Mouse (Mus musculus): ENCODE results near the gene Cdk19. TPM values are rescaled to one million over a fixed set of nuclear protein-coding genes. Genes with fewer than 3 reads are reported as not detected.

The Cdk19 gene
- polyA plus RNA-seq, 1 experiment from 2014 or later = 4.7 TPM

GRCm38 (mm10) chr10:40442076-40442475 lies 102.7 kb downstream of the Cdk19 start:
- Histone ChIP-seq H3K27me3 (ENCODE audit: poor library complexity, severe bottlenecking) (no peaks in the 10 kb centered on the region), H3K36me3 (replicated peaks) (peaks cover 8% of the 10 kb centered on the region), H3K9me3 (peaks cover 3% of the 10 kb centered on the region; the same call in 1 of the 2 replicates), H3K4me1 (peaks cover 42% of the 10 kb centered on the region), H3K27ac (no peak overlapping the region), H3K4me3 (no peak overlapping the region)
- DNase-seq (ENCODE audit: extremely low spot score, low spot score) = no peak
- WGBS = 58% methylated on average over 1 of the region's 1 CpGs

- 25% methylated on average over 7 of the region's 7 CpGs for WGBS
- H3K27ac ChIP-seq = no peak overlapping the region; the same call in 1 of the 2 replicates
- peaks cover 6% of the 10 kb centered on the region for H3K36me3 ChIP-seq (replicated peaks)
- H3K27me3 ChIP-seq (ENCODE audit: poor library complexity, severe bottlenecking) = no peaks in the 10 kb centered on the region
- H3K4me3 ChIP-seq = no peak overlapping the region
- peaks cover 54% of the 10 kb centered on the region for H3K4me1 ChIP-seq
- no peak for DNase-seq (ENCODE audit: extremely low spot score, low spot score)
- peaks cover 3% of the 10 kb centered on the region; the same call in 1 of the 2 replicates for H3K9me3 ChIP-seq
Measured at GRCm38 (mm10) chr10:40443371-40443770, 104.0 kb downstream of the Cdk19 start.

- no peak for DNase-seq (ENCODE audit: extremely low spot score, low spot score)
- Histone ChIP-seq H3K4me3 (no peak overlapping the region), H3K9me3 (peaks cover 3% of the 10 kb centered on the region; the same call in 1 of the 2 replicates), H3K36me3 (replicated peaks) (peaks cover 3% of the 10 kb centered on the region; the same call in 1 of the 2 replicates), H3K27me3 (ENCODE audit: poor library complexity, severe bottlenecking) (no peaks in the 10 kb centered on the region), H3K4me1 (peaks cover 54% of the 10 kb centered on the region), H3K27ac (no peak overlapping the region)
- 31% methylated on average over 6 of the region's 6 CpGs for WGBS
Measured at GRCm38 (mm10) chr10:40443806-40444357, 104.5 kb downstream of the Cdk19 start.

DNA sequence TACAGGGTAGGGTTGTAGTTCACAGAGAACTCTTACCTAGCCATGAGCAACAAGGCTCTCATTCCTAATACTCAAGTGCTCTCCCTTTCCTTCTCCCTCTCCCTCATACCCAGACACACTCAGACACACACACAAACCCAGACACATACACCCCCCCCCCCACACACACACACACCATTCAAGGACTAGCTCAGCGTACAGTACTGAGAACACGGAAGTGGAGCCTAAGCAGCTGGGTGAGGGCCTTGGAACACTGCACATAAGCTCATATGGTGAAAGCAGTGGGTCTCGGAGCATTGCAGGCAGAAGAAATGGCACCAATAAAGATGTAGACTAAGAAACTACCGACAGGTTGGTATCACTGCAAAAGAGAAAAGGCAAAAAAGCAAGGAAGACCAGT lies 105.2 kb downstream of the Cdk19 start:
- H3K27me3 ChIP-seq (ENCODE audit: poor library complexity, severe bottlenecking) = no peaks in the 10 kb centered on the region
- H3K36me3 ChIP-seq (replicated peaks) = peaks cover 3% of the 10 kb centered on the region; the same call in 1 of the 2 replicates
- DNase-seq (ENCODE audit: extremely low spot score, low spot score) = no peak
- H3K4me3 ChIP-seq = no peak overlapping the region
- peaks cover 3% of the 10 kb centered on the region; the same call in 1 of the 2 replicates for H3K9me3 ChIP-seq
- WGBS = 88% methylated on average over 4 of the region's 4 CpGs
- peaks cover 54% of the 10 kb centered on the region for H3K4me1 ChIP-seq
- no peak overlapping the region for H3K27ac ChIP-seq

GRCm38 (mm10) chr10:40446088-40446604 lies 106.8 kb downstream of the Cdk19 start:
- Histone ChIP-seq H3K9me3 (peaks cover 3% of the 10 kb centered on the region; the same call in 1 of the 2 replicates), H3K36me3 (replicated peaks) (peaks cover 3% of the 10 kb centered on the region; the same call in 1 of the 2 replicates), H3K4me3 (no peak overlapping the region), H3K27me3 (ENCODE audit: poor library complexity, severe bottlenecking) (no peaks in the 10 kb centered on the region), H3K27ac (no peak overlapping the region), H3K4me1 (peaks cover 54% of the 10 kb centered on the region)
- WGBS = 68% methylated on average over 3 of the region's 3 CpGs
- no peak for DNase-seq (ENCODE audit: extremely low spot score, low spot score)

GRCm38 (mm10) chr10:40446630-40447029 lies 107.3 kb downstream of the Cdk19 start:
- Histone ChIP-seq H3K36me3 (replicated peaks) (peaks cover 3% of the 10 kb centered on the region; the same call in 1 of the 2 replicates), H3K27ac (no peak overlapping the region), H3K9me3 (peaks cover 3% of the 10 kb centered on the region; the same call in 1 of the 2 replicates), H3K27me3 (ENCODE audit: poor library complexity, severe bottlenecking) (no peaks in the 10 kb centered on the region), H3K4me1 (peaks cover 58% of the 10 kb centered on the region), H3K4me3 (no peak overlapping the region)
- no peak for DNase-seq (ENCODE audit: extremely low spot score, low spot score)
- WGBS = 58% methylated on average over 3 of the region's 3 CpGs

GRCm38 (mm10) chr10:40447295-40447694 lies 107.9 kb downstream of the Cdk19 start:
- Histone ChIP-seq H3K36me3 (replicated peaks) (peaks cover 3% of the 10 kb centered on the region; the same call in 1 of the 2 replicates), H3K9me3 (peaks cover 3% of the 10 kb centered on the region; the same call in 1 of the 2 replicates), H3K4me3 (no peak overlapping the region), H3K4me1 (peaks cover 62% of the 10 kb centered on the region), H3K27me3 (ENCODE audit: poor library complexity, severe bottlenecking) (no peaks in the 10 kb centered on the region), H3K27ac (no peak overlapping the region)
- no peak for DNase-seq (ENCODE audit: extremely low spot score, low spot score)
- WGBS = 60% methylated on average over 3 of the region's 3 CpGs

DNA sequence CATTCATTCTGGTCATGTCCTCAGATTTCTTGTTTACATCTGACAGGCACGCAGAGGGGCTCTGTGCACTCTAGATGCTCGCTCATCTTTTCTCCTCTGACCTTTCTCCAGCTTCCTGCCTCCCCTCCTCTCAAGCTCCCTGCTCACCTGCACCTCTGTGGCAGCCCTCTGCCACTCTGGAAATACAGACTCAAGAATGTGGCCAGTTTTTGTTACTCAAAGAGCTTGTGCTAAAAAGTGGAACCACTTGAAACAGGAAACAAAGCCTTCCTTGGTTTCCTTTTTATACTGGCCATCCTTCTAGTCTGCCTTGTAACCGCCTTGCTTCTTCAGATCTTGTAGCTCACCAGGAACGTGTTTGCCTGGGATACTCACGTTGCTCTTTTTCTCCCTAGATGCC lies 108.6 kb downstream of the Cdk19 start:
- Histone ChIP-seq H3K4me3 (no peak overlapping the region), H3K27me3 (ENCODE audit: poor library complexity, severe bottlenecking) (no peaks in the 10 kb centered on the region), H3K36me3 (replicated peaks) (no peaks in the 10 kb centered on the region), H3K4me1 (peaks cover 56% of the 10 kb centered on the region), H3K9me3 (no peaks in the 10 kb centered on the region), H3K27ac (0 out of 2 replicates have a peak overlapping the region, but pooled peaks have one; percentile 30)
- WGBS = 70% methylated on average over 5 of the region's 5 CpGs
- no peak for DNase-seq (ENCODE audit: extremely low spot score, low spot score)

DNA sequence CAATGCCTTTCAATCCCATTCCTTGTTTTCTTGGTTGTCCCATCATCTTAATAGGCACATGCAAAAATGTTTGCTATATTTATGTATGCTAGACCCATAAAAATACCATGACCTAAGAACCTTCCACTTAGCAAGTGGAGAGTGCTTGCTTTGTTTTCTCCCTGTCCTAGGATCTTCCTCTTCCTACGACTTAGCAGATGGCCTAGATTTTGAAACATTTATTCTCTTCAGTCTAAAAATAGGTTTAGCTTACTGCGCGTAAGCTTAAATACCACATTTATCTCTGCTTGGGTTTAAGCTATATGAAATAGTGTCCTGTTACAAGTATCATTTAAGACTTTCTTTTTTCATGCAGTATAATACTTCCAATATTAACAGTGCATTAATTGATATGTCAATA lies 109.1 kb downstream of the Cdk19 start:
- 90% methylated on average over 3 of the region's 3 CpGs for WGBS
- DNase-seq (ENCODE audit: extremely low spot score, low spot score) = no peak
- peaks cover 51% of the 10 kb centered on the region for H3K4me1 ChIP-seq
- no peaks in the 10 kb centered on the region for H3K27me3 ChIP-seq (ENCODE audit: poor library complexity, severe bottlenecking)
- no peak overlapping the region for H3K27ac ChIP-seq
- no peak overlapping the region for H3K4me3 ChIP-seq
- no peaks in the 10 kb centered on the region for H3K36me3 ChIP-seq (replicated peaks)
- H3K9me3 ChIP-seq = no peaks in the 10 kb centered on the region

DNA sequence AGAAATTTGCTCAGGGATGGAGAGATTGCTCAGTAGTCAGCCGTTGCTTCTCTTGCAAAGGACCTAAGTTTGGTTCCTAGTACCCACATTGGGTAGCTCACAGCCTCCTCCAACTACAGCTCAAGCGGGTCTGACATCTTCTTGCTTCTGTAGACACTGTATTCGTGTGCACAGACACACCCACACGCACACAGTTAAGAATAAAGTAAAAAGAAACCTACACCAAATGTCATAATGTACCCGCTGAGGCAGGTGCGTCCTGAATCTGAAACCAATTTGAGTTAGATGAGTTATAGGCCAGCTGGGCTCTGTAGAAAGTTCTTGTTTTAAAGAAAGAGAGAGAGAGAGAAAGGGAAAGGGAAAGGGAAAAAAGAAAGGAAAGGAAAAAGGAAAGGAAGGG lies 110.2 kb downstream of the Cdk19 start:
- Histone ChIP-seq H3K4me3 (no peak overlapping the region), H3K27me3 (ENCODE audit: poor library complexity, severe bottlenecking) (no peaks in the 10 kb centered on the region), H3K4me1 (peaks cover 40% of the 10 kb centered on the region), H3K36me3 (replicated peaks) (0 out of 2 replicates have a peak, but pooled peaks cover 4% of the 10 kb centered on the region), H3K9me3 (no peaks in the 10 kb centered on the region), H3K27ac (no peak overlapping the region)
- no peak for DNase-seq (ENCODE audit: extremely low spot score, low spot score)
- WGBS = 95% methylated on average over 6 of the region's 6 CpGs

- Histone ChIP-seq H3K27ac (no peak overlapping the region), H3K4me1 (peaks cover 38% of the 10 kb centered on the region), H3K36me3 (replicated peaks) (0 out of 2 replicates have a peak, but pooled peaks cover 4% of the 10 kb centered on the region), H3K4me3 (no peak overlapping the region), H3K9me3 (no peaks in the 10 kb centered on the region), H3K27me3 (ENCODE audit: poor library complexity, severe bottlenecking) (no peaks in the 10 kb centered on the region)
- no peak for DNase-seq (ENCODE audit: extremely low spot score, low spot score)
- WGBS = 94% methylated on average over 4 of the region's 4 CpGs
Measured at GRCm38 (mm10) chr10:40450171-40450570, 110.8 kb downstream of the Cdk19 start.

DNA sequence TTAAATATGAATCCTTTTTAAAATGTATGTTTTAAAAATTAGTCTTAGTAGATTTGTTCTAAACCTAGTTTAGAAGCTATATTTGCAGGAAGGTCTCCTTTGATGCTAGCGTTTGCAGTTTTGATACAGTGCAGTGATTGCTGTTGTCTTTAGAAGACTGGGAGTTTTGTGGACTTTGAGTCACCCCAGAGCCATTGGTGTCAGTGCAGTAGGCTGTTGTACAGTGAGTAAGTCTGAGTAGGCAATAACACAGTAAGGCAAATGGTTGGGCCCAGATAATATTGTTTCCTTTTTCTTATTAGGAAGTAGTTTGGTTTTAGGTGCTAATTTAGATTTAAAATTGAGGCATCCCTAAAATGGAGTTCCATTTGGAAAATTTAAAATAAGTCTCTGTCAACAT lies 117.8 kb downstream of the Cdk19 start:
- WGBS = 96% methylated on average over 1 of the region's 1 CpGs
- no peak overlapping the region for H3K4me3 ChIP-seq

GRCm38 (mm10) chr10:40459141-40459540 lies 119.8 kb downstream of the Cdk19 start:
- Histone ChIP-seq H3K4me3 (no peak overlapping the region), H3K4me1 (0 out of 2 replicates have a peak, but pooled peaks cover 6% of the 10 kb centered on the region), H3K9me3 (no peaks in the 10 kb centered on the region), H3K27ac (no peak overlapping the region), H3K27me3 (ENCODE audit: poor library complexity, severe bottlenecking) (no peaks in the 10 kb centered on the region), H3K36me3 (replicated peaks) (peaks cover 11% of the 10 kb centered on the region)
- no peak for DNase-seq (ENCODE audit: extremely low spot score, low spot score)
- 93% methylated on average over 17 of the region's 17 CpGs for WGBS

More for the DNA sequence above, 117.8 kb downstream of the Cdk19 start:
- H3K36me3 ChIP-seq (replicated peaks) = peaks cover 11% of the 10 kb centered on the region
- no peaks in the 10 kb centered on the region for H3K9me3 ChIP-seq
- H3K27ac ChIP-seq = no peak overlapping the region
- H3K4me1 ChIP-seq = peaks cover 6% of the 10 kb centered on the region
- H3K27me3 ChIP-seq (ENCODE audit: poor library complexity, severe bottlenecking) = no peaks in the 10 kb centered on the region
- DNase-seq (ENCODE audit: extremely low spot score, low spot score) = no peak
